Mouse (Mus musculus) embryonic fibroblast, embryonic 13.5 days (primary cell): Measurements from ENCODE around the gene 1700102P08Rik.

ENCODE experiments used
- CTCF ChIP-seq: IDR thresholded peaks from 2 replicates; pipeline ENCODE4 v1.5.1; 2011; ENCODE audit warnings: mild to moderate bottlenecking, control low read depth, low read length, moderate library complexity, borderline replicate concordance; ENCODE audit not compliant: insufficient read depth
- POLR2A ChIP-seq: IDR thresholded peaks from 2 replicates; pipeline ENCODE4 v1.6.1; 2011; ENCODE audit warnings: low read depth, mild to moderate bottlenecking, control low read depth, low read length, moderate library complexity

DNA sequence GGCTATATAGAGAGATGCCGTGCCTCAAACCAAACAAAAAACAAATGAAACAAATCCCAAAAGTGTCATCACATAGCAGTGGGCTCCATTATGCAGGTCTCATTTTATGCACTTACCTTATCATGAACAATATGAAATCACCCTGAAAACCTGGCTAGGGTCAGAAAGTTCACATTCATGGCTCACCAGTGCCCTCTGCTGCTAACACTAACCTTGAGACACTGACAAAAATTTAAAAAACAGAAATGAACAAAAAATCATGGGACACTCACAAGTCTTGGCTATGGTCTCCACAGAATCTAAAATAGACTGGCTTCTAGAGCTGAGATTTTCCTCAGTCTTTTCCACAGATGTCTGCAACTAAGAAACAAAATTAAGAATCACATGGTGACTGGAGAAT, 19.6 kb downstream of the 1700102P08Rik start:
- TF ChIP-seq CTCF (no peak), POLR2A (no peak)
